Mouse (Mus musculus) heart, postnatal 0 days (tissue): ENCODE measurements around the gene Rad52.

Experiments
- CTCF ChIP-seq: IDR thresholded peaks from 2 replicates; pipeline ENCODE4 v1.5.1; 2016; ENCODE audit warnings: antibody characterized with exemption, control low read depth, low read depth
- EP300 ChIP-seq: IDR thresholded peaks from 2 replicates; pipeline ENCODE4 v1.6.1; 2016; ENCODE audit warnings: antibody characterized with exemption, low read depth

DNA sequence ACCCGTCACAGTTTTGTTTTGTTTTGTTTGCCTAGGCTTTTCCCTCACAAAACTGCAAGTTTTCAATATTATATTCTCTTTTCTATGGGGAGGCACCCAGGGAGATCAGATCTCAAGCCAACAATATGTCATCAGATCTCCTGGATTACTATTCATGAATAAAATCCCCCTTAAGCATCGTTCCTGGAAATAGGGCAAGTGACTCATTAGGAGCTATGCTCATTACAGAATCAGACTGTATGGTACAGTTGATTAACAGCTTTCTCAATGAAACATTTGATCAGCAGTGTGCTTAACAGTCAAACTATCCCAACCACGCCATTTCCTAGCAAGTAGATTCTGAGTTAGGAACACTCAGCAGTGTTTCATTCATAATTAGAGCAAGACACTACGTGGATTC is 47.0 kb upstream of the Rad52 start:
- TF ChIP-seq CTCF (no peak), EP300 (no peak)
